Mouse (Mus musculus): ENCODE results near the gene Rassf1.

Rassf1 gene

GRCm38 (mm10) chr9:107601275-107601674 is 49.9 kb downstream of the Rassf1 start:
- DNase-seq (ENCODE audit: low read depth, low spot score): no peak

- peak; percentile 81 for DNase-seq (ENCODE audit: low read depth, low spot score)
Measured at GRCm38 (mm10) chr9:107602068-107602648, 50.8 kb downstream of the Rassf1 start.

- DNase-seq (ENCODE audit: low read depth, low spot score): no peak
Measured at GRCm38 (mm10) chr9:107603251-107603650, 51.9 kb downstream of the Rassf1 start.

GRCm38 (mm10) chr9:107605041-107605661 is 53.8 kb downstream of the Rassf1 start:
- no peak for DNase-seq (ENCODE audit: low read depth, low spot score)

GRCm38 (mm10) chr9:107606591-107606990 is 55.2 kb downstream of the Rassf1 start:
- DNase-seq (ENCODE audit: low read depth, low spot score): no peak

- DNase-seq (ENCODE audit: low read depth, low spot score): no peak
Measured at GRCm38 (mm10) chr9:107607036-107607435, 55.7 kb downstream of the Rassf1 start.

- DNase-seq (ENCODE audit: low read depth, low spot score): no peak
Measured at GRCm38 (mm10) chr9:107607653-107608245, 56.4 kb downstream of the Rassf1 start.

GRCm38 (mm10) chr9:107608741-107609432 is 57.5 kb downstream of the Rassf1 start, which contains the start of gene Sema3b:
Sema3b (minus strand) TSS chr9:107609229.
- no peak for DNase-seq (ENCODE audit: low read depth, low spot score)

GRCm38 (mm10) chr9:107609433-107609830 is 58.1 kb downstream of the Rassf1 start:
- no peak for DNase-seq (ENCODE audit: low read depth, low spot score)

GRCm38 (mm10) chr9:107611456-107612190 is 60.3 kb downstream of the Rassf1 start:
- no peak for DNase-seq (ENCODE audit: low read depth, low spot score)
